Mouse (Mus musculus) T-cell, adult 66 days (primary cell): ENCODE results near the gene Mndal. TPM values are rescaled to one million over a fixed set of nuclear protein-coding genes. Genes with fewer than 3 reads are reported as not detected.

Experiments
- total RNA-seq, 2 experiments: library from RNA; stranded (reverse); gene quantifications; 3 replicates in 1 of 2; 4 replicates in 1 of 2; pipeline ENCODE4 v1.2.4; 2023

The Mndal gene
- 100 to 1,000 TPM; 244 to 315 TPM for total RNA-seq

GRCm38 (mm10) chr1:173941924-173942779 lies at the start of gene Mndal, which contains the start of gene Ifi203:
TSS of gene Mndal (minus strand) at chr1:173942491.
TSS of gene Ifi203 (minus strand) at chr1:173942672.

GRCm38 (mm10) chr1:173982694-173983305 lies 40.5 kb upstream of the Mndal start, which contains the start of gene Ifi202b:
TSS of gene Ifi202b (minus strand) at chr1:173982744.

GRCm38 (mm10) chr1:173912548-173913255 lies 29.6 kb downstream of the Mndal start, which contains the start of gene Ifi211:
TSS of gene Ifi211 (minus strand) at chr1:173913046.

Other genes starting within 250 kb of the Mndal start
- gene Ifi207, start 200.7 kb downstream of the Mndal start, total RNA-seq: 1 to 10 TPM; 1.2 TPM
- gene Ifi204, start 175.5 kb downstream of the Mndal start, total RNA-seq: 1 to 10 TPM; 8.2 to 8.3 TPM
- gene Ifi211, start 29.4 kb downstream of the Mndal start, total RNA-seq: under 1 TPM in 1 of 2 experiments, not detected in 1; 0.47 TPM
- gene Ifi203, start 181 bp upstream of the Mndal start, total RNA-seq: 100 to 1,000 TPM; 185 to 212 TPM
- gene Ifi202b, start 40.3 kb upstream of the Mndal start, total RNA-seq: not detected
- gene Ifi205, start 89.3 kb upstream of the Mndal start, total RNA-seq: 1 to 10 TPM; 3.6 to 5.8 TPM
- gene Olfr433, start 98.2 kb upstream of the Mndal start, total RNA-seq: not detected
- gene Olfr432, start 106.7 kb upstream of the Mndal start, total RNA-seq: not detected
- not detected for gene Olfr430, start 124.1 kb upstream of the Mndal start, total RNA-seq
- not detected for gene Olfr429, start 141.8 kb upstream of the Mndal start, total RNA-seq
- not detected for gene Olfr427, start 154.4 kb upstream of the Mndal start, total RNA-seq
- not detected for gene Olfr231, start 178.7 kb upstream of the Mndal start, total RNA-seq
- gene Olfr424, start 189.0 kb upstream of the Mndal start, total RNA-seq: not detected
- not detected for gene Olfr420, start 213.1 kb upstream of the Mndal start, total RNA-seq
- gene Spta1, start 230.3 kb upstream of the Mndal start, total RNA-seq: under 1 TPM in 1 of 2 experiments, not detected in 1; 0.12 TPM